ENCODE assay signal across 15 mouse cellular contexts in genomic region chr9:13518441-13518971, GRCm38 (mm10).
A peak's percentile ranks its signal among the peaks of the same experiment; 100 is the strongest.
DNase-seq lines count a peak whose midpoint lies in the region; ATAC-seq and TF ChIP-seq lines count a peak whose summit lies in the region.
"Had no signal": no experiment of that assay in that cellular context is flagged by ENCODE, and none has a peak within 500 bp of the region (broad histone marks: within the 10 kb centered on the region; RNA-seq: fewer than 3 reads in every experiment).

No protein-coding gene starts in this region.

- peak; percentile 35; the same call in 1 of the 2 replicates for ATAC-seq in hindbrain, embryonic 11.5 days (ENCODE audit: low FRiP score)
- no peak for ATAC-seq in lung, postnatal 0 days
- peak; percentile 74; the same call in 1 of the 2 replicates for ATAC-seq in embryonic facial prominence, embryonic 12.5 days (ENCODE audit: insufficient number of reproducible peaks, insufficient read depth, low FRiP score, low TSS enrichment)
- ATAC-seq in monocyte, adult 5-6 weeks (replicated peaks; ENCODE audit: insufficient number of reproducible peaks, low FRiP score, low TSS enrichment, poor library complexity, severe bottlenecking): 0 out of 2 replicates have a peak, but pooled peaks have one; percentile 17

- no peaks in the 10 kb centered on the region for H3K4me1 ChIP-seq in hindbrain, embryonic 11.5 days (replicated peaks; ENCODE audit: control insufficient read depth, insufficient read depth, low read length)
- H3K4me1 ChIP-seq in hindbrain, embryonic 10.5 days (replicated peaks): peaks cover 12% of the 10 kb centered on the region; the same call in 1 of the 2 replicates
- H3K4me1 ChIP-seq in lung, postnatal 0 days (ENCODE audit: insufficient read depth, low read depth, low read length): no peaks in the 10 kb centered on the region; the same call in 1 of the 2 replicates
- peaks cover 8% of the 10 kb centered on the region; the same call in 1 of the 2 replicates for H3K4me1 ChIP-seq in embryonic facial prominence, embryonic 12.5 days

- TF ChIP-seq EP300 in lung, postnatal 0 days (IDR thresholded peaks at IDR 0.05): no peak

- H3K27ac ChIP-seq in hindbrain, embryonic 11.5 days (ENCODE audit: low read depth, low read length): no peak overlapping the region
- H3K27ac ChIP-seq in hindbrain, embryonic 10.5 days: no peak overlapping the region
- H3K27ac ChIP-seq in lung, postnatal 0 days (ENCODE audit: low read length): peak overlapping the region; percentile 58; the same call in 1 of the 2 replicates
- H3K27ac ChIP-seq in embryonic facial prominence, embryonic 12.5 days: 0 out of 2 replicates have a peak overlapping the region, but pooled peaks have one; percentile 17
- H3K27ac ChIP-seq: forebrain, embryonic 10.5 days; hindbrain, embryonic 13.5 days; liver, embryonic 14.5 days; midbrain, embryonic 12.5 days had no signal

- TF ChIP-seq CTCF in lung, postnatal 0 days (IDR thresholded peaks at IDR 0.05): no peak

- H3K9ac ChIP-seq in hindbrain, embryonic 11.5 days (ENCODE audit: low read depth, low read length): no peak overlapping the region
- no peak overlapping the region for H3K9ac ChIP-seq in lung, postnatal 0 days (replicated peaks; ENCODE audit: low read depth)
- no peak overlapping the region for H3K9ac ChIP-seq in embryonic facial prominence, embryonic 12.5 days
- H3K9ac ChIP-seq: hindbrain, embryonic 13.5 days; liver, embryonic 14.5 days; midbrain, embryonic 12.5 days had no signal

- DNase-seq in hindbrain, embryonic 11.5 days (ENCODE audit: low spot score): no peak
- no peak for DNase-seq in hindbrain, embryonic 10.5 days (ENCODE audit: low spot score)
- no peak for DNase-seq in lung, postnatal 0 days (ENCODE audit: low spot score)
- no peak for DNase-seq in lung, postnatal 25 days (ENCODE audit: low spot score)
- DNase-seq in left cerebral cortex, adult 8-10 months (ENCODE audit: low spot score in 2 of 2): no peak
- DNase-seq: cerebellum, adult 18-20 months; embryo, embryonic 11 days; kidney, adult 2 months; right cerebral cortex, postnatal 25 days had no signal

- no peak overlapping the region for H3K4me3 ChIP-seq in hindbrain, embryonic 11.5 days (ENCODE audit: low read depth, low read length)
- no peak overlapping the region for H3K4me3 ChIP-seq in hindbrain, embryonic 10.5 days
- no peak overlapping the region for H3K4me3 ChIP-seq in lung, postnatal 0 days (ENCODE audit: low read depth, low read length)
- no peak overlapping the region for H3K4me3 ChIP-seq in embryonic facial prominence, embryonic 12.5 days
- H3K4me3 ChIP-seq: forebrain, embryonic 10.5 days; hindbrain, embryonic 13.5 days; midbrain, embryonic 12.5 days had no signal

- no peak overlapping the region for H3K4me2 ChIP-seq in hindbrain, embryonic 11.5 days (replicated peaks; ENCODE audit: low read depth, low read length)
- no peak overlapping the region for H3K4me2 ChIP-seq in lung, postnatal 0 days (replicated peaks; ENCODE audit: low read depth, low read length)
- no peak overlapping the region for H3K4me2 ChIP-seq in embryonic facial prominence, embryonic 12.5 days (replicated peaks)
- H3K4me2 ChIP-seq: hindbrain, embryonic 13.5 days; midbrain, embryonic 12.5 days had no signal

- H3K27me3 ChIP-seq in hindbrain, embryonic 11.5 days (ENCODE audit: control insufficient read depth, insufficient read depth, low read length): no peaks in the 10 kb centered on the region
- no peaks in the 10 kb centered on the region for H3K27me3 ChIP-seq in hindbrain, embryonic 10.5 days (ENCODE audit: insufficient read depth, poor library complexity, severe bottlenecking)
- no peaks in the 10 kb centered on the region for H3K27me3 ChIP-seq in lung, postnatal 0 days (replicated peaks; ENCODE audit: insufficient read depth, low read length)
- H3K27me3 ChIP-seq in embryonic facial prominence, embryonic 12.5 days: no peaks in the 10 kb centered on the region
- H3K27me3 ChIP-seq: hindbrain, embryonic 13.5 days; midbrain, embryonic 12.5 days had no signal

- no peaks in the 10 kb centered on the region for H3K36me3 ChIP-seq in hindbrain, embryonic 11.5 days (ENCODE audit: control insufficient read depth, insufficient read depth, low read length)
- no peaks in the 10 kb centered on the region for H3K36me3 ChIP-seq in hindbrain, embryonic 10.5 days
- no peaks in the 10 kb centered on the region for H3K36me3 ChIP-seq in lung, postnatal 0 days (ENCODE audit: insufficient read depth, low read length)
- H3K36me3 ChIP-seq in embryonic facial prominence, embryonic 12.5 days: no peaks in the 10 kb centered on the region
- H3K36me3 ChIP-seq: forebrain, embryonic 10.5 days; hindbrain, embryonic 13.5 days; midbrain, embryonic 12.5 days had no signal

- 95% methylated on average over 2 of the region's 2 CpGs for WGBS in hindbrain, embryonic 11.5 days
- WGBS in hindbrain, embryonic 10.5 days: 98% methylated on average over 2 of the region's 2 CpGs
- 72% methylated on average over 2 of the region's 2 CpGs for WGBS in lung, postnatal 0 days
- 86% methylated on average over 2 of the region's 2 CpGs for WGBS in embryonic facial prominence, embryonic 12.5 days

- H3K9me3 ChIP-seq in hindbrain, embryonic 11.5 days (ENCODE audit: control insufficient read depth, low read length): no peaks in the 10 kb centered on the region
- H3K9me3 ChIP-seq in hindbrain, embryonic 10.5 days: no peaks in the 10 kb centered on the region
- H3K9me3 ChIP-seq in lung, postnatal 0 days (ENCODE audit: low read length): no peaks in the 10 kb centered on the region
- no peaks in the 10 kb centered on the region for H3K9me3 ChIP-seq in embryonic facial prominence, embryonic 12.5 days
- H3K9me3 ChIP-seq: forebrain, embryonic 10.5 days; hindbrain, embryonic 13.5 days; midbrain, embryonic 12.5 days had no signal

Comparison
In these comparisons a context has a peak if more than half of its experiments do, and no peak if none do; other contexts are left out.
1. H3K27ac ChIP-seq: peak in lung, postnatal 0 days (single experiment) and embryonic facial prominence, embryonic 12.5 days (single experiment); none in hindbrain, embryonic 11.5 days (single experiment) and hindbrain, embryonic 10.5 days (single experiment).